Mouse (Mus musculus): ENCODE results near the gene 3110040M04Rik. TPM values are rescaled to one million over a fixed set of nuclear protein-coding genes. Genes with fewer than 3 reads are reported as not detected.
"Not testable (repeated sequence)": the region's sequence is repeated elsewhere in the genome, so short reads cannot be mapped to it uniquely, and the experiment has no call there.

3110040M04Rik gene
- total and polyA plus RNA-seq, 3 experiments: 0.19 to 0.25 TPM; not detected in 1

DNA sequence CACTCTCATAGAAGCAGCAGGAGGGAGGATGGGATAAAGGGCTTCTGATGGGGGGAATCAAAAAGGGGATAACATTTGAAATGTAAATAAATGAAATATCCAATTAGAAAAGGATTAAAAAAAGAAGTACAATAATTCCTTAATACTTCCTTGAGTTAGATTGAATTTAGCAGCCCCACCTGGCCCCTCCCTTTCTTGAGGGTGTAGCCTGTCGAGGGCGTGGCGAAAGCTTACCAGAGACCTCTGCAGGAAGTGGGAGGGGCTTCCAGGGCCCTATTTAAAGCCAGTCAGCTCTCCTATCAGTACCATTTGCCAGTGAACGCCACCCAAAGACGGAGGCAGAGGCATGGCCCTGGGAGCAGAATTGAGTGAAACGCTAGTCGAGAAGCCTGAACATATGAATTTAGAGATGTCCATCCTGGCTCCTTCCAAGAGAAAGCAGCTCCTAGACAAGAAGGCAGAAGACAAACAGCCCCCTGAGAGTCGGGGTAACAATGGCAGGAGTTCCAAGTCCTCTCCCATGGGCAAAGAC, 6.0 kb downstream of the 3110040M04Rik start, which contains the start of gene Gm47996:
Gene Gm47996 (plus strand): TSS at position 308 of the 532 bp plus-strand sequence.
- not testable (repeated sequence) for H3K4me1 ChIP-seq (ENCODE audit: control insufficient read depth in 1 of 2, insufficient read depth in 2 of 2, low read length in 2 of 2); H3K79me2 ChIP-seq (ENCODE audit: control insufficient read depth, insufficient read depth, low read length, poor library complexity); DNase-seq (ENCODE audit: low read depth, low spot score); H3K4me3 ChIP-seq (ENCODE audit: control insufficient read depth in 1 of 2, insufficient read depth in 1 of 2, low read depth in 2 of 2, low read length in 2 of 2); H3K36me3 ChIP-seq (ENCODE audit: control insufficient read depth in 1 of 2, insufficient read depth in 2 of 2, low read length in 2 of 2); H3K9me3 ChIP-seq (replicated peaks; ENCODE audit: insufficient read depth, low read length); H3K27ac ChIP-seq (ENCODE audit: control insufficient read depth, low read depth, low read length); H3K27me3 ChIP-seq (ENCODE audit: control insufficient read depth in 1 of 2, insufficient read depth in 2 of 2, low read length in 2 of 2); H3K9ac ChIP-seq (ENCODE audit: control insufficient read depth, low read depth, low read length, poor library complexity, severe bottlenecking)
- TF ChIP-seq POLR2A (IDR thresholded peaks at IDR 0.05; ENCODE audit: control insufficient read depth in 1 of 2, insufficient read depth in 1 of 2, low read depth in 1 of 2, low read length in 2 of 2, poor library complexity in 1 of 2): peak in 1 of 2 experiments; percentile 32; a peak in 1 of 4 replicates

DNA sequence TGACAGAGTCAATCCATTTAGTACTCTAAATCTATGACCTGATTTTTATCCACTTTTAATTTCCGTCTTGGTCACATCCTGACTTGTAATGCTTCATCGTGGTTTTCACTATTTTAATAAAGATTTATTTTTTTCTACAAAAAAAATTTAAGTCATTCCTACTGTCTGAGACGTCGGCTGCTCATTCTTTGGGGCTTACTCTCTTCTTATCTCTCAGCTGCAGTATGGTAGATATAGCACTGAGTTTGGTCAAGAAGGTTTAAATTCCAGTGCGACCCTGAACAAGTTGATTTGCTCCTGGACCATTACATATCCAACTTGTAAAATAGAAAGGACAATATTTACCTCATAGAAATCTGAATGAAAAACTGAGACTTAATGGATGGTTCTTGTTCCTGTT, 7.7 kb downstream of the 3110040M04Rik start:
- not testable (repeated sequence) for H3K36me3 ChIP-seq (ENCODE audit: control insufficient read depth in 1 of 2, insufficient read depth in 2 of 2, low read length in 2 of 2); H3K27ac ChIP-seq (ENCODE audit: control insufficient read depth, low read depth, low read length); H3K9me3 ChIP-seq (replicated peaks; ENCODE audit: insufficient read depth, low read length); H3K27me3 ChIP-seq (ENCODE audit: control insufficient read depth in 1 of 2, insufficient read depth in 2 of 2, low read length in 2 of 2); H3K4me1 ChIP-seq (ENCODE audit: control insufficient read depth in 1 of 2, insufficient read depth in 2 of 2, low read length in 2 of 2); H3K79me2 ChIP-seq (ENCODE audit: control insufficient read depth, insufficient read depth, low read length, poor library complexity); H3K4me3 ChIP-seq (ENCODE audit: control insufficient read depth in 1 of 2, insufficient read depth in 1 of 2, low read depth in 2 of 2, low read length in 2 of 2); H3K9ac ChIP-seq (ENCODE audit: control insufficient read depth, low read depth, low read length, poor library complexity, severe bottlenecking)
- peak; percentile 33 to 47; a peak in 3 of 4 replicates for TF ChIP-seq EP300 (IDR thresholded peaks at IDR 0.05; ENCODE audit: low read depth in 1 of 2, low read length in 2 of 2)
- TF ChIP-seq GATA1 (IDR thresholded peaks at IDR 0.05; ENCODE audit: low read depth, low read length): peak; percentile 74
- peak; percentile 60 for TF ChIP-seq ZNF384 (IDR thresholded peaks at IDR 0.05; ENCODE audit: low read depth, low read length)
- TF ChIP-seq TCF12 (IDR thresholded peaks at IDR 0.05; ENCODE audit: low read depth, low read length): 0 out of 2 replicates have a peak, but pooled peaks have one; percentile 38
- TF ChIP-seq ETS1 (IDR thresholded peaks at IDR 0.05; ENCODE audit: low read depth, low read length): peak; percentile 20; the same call in 1 of the 2 replicates
- peak; percentile 30 for DNase-seq (ENCODE audit: low read depth, low spot score)

DNA sequence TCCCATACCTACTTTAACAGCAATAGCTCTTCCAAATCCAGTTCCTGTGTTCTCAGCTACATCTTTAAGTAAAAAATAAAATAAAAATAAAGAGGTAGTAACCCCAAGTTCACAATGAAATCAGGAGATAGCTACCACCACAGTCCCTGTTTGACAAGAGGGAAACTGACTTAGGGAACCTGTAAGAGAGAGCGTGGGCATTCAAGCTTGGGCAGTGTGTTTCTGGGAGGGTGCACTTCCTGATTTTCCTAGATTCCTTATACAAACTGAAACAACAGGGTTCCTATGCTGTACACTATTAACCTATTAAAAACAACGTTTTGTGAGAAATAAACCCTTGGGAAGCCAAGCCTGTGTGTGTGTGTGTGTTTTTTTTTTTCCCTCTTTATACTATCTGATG, 10.9 kb downstream of the 3110040M04Rik start:
- H3K4me3 ChIP-seq (ENCODE audit: control insufficient read depth in 1 of 2, insufficient read depth in 1 of 2, low read depth in 2 of 2, low read length in 2 of 2): no peak overlapping the region
- no peaks in the 10 kb centered on the region for H3K79me2 ChIP-seq (ENCODE audit: control insufficient read depth, insufficient read depth, low read length, poor library complexity)
- H3K36me3 ChIP-seq (ENCODE audit: control insufficient read depth in 1 of 2, insufficient read depth in 2 of 2, low read length in 2 of 2): peaks cover 0 to 9% of the 10 kb centered on the region in 2 experiments; a peak in 2 of 4 replicates
- TF ChIP-seq EP300 (IDR thresholded peaks at IDR 0.05; ENCODE audit: low read depth in 1 of 2, low read length in 2 of 2): no peak
- TF ChIP-seq UBTF (IDR thresholded peaks at IDR 0.05; ENCODE audit: borderline replicate concordance, insufficient read depth, low read depth, low read length): no peak
- TF ChIP-seq GABPA (IDR thresholded peaks at IDR 0.05; ENCODE audit: low read depth, low read length): no peak
- TF ChIP-seq ZNF384 (IDR thresholded peaks at IDR 0.05; ENCODE audit: low read depth, low read length): no peak
- no peak for TF ChIP-seq ZMIZ1 (IDR thresholded peaks at IDR 0.05; ENCODE audit: low read depth, low read length)
- no peak for TF ChIP-seq MAZ (IDR thresholded peaks at IDR 0.05; ENCODE audit: low read depth, low read length)
- TF ChIP-seq KAT2A (conservative IDR thresholded peaks at IDR 0.05; ENCODE audit: low read depth, low read length): no peak
- no peak for TF ChIP-seq MXI1 (IDR thresholded peaks at IDR 0.05; ENCODE audit: low read depth, low read length)
- no peak for TF ChIP-seq CHD1 (IDR thresholded peaks at IDR 0.05; ENCODE audit: low read depth, low read length)
- TF ChIP-seq MAFK (IDR thresholded peaks at IDR 0.05; ENCODE audit: borderline replicate concordance, low read depth, low read length): no peak
- TF ChIP-seq BHLHE40 (IDR thresholded peaks at IDR 0.05; ENCODE audit: borderline replicate concordance, low read depth, low read length): no peak
- TF ChIP-seq CTCF (IDR thresholded peaks at IDR 0.05 in 2 of 3, conservative IDR thresholded peaks at IDR 0.05 in 1 of 3; ENCODE audit: control insufficient read depth in 1 of 3, insufficient read depth in 1 of 3, low read depth in 2 of 3, low read length in 3 of 3, poor library complexity in 1 of 3, severe bottlenecking in 1 of 3): no peak
- TF ChIP-seq TCF12 (IDR thresholded peaks at IDR 0.05; ENCODE audit: low read depth, low read length): no peak
- H3K9me3 ChIP-seq (replicated peaks; ENCODE audit: insufficient read depth, low read length): no peaks in the 10 kb centered on the region
- no peak overlapping the region for H3K27ac ChIP-seq (ENCODE audit: control insufficient read depth, low read depth, low read length)
- no peaks in the 10 kb centered on the region for H3K27me3 ChIP-seq (ENCODE audit: control insufficient read depth in 1 of 2, insufficient read depth in 2 of 2, low read length in 2 of 2)
- no peak for DNase-seq (ENCODE audit: low read depth, low spot score)
- H3K4me1 ChIP-seq (ENCODE audit: control insufficient read depth in 1 of 2, insufficient read depth in 2 of 2, low read length in 2 of 2): peaks cover 3 to 8% of the 10 kb centered on the region in 2 experiments; a peak in 2 of 4 replicates
- H3K9ac ChIP-seq (ENCODE audit: control insufficient read depth, low read depth, low read length, poor library complexity, severe bottlenecking): no peak overlapping the region

Measured in MEL (cell line).